Mouse (Mus musculus) intestine, embryonic 15.5 days (tissue): Measurements from ENCODE around the gene Hmgn1. TPM values are rescaled to one million over a fixed set of nuclear protein-coding genes. Genes with fewer than 3 reads are reported as not detected.
"Not testable (repeated sequence)": the region's sequence is repeated elsewhere in the genome, so short reads cannot be mapped to it uniquely, and the experiment has no call there.

Experiments
- ATAC-seq: fragments of 200-750 bp; cut with Nextera tagmentation; 2 replicates; pipeline ENCODE4 v1.8.0; 2017; ENCODE audit warnings: moderate TSS enrichment, moderate library complexity
- H3K27ac ChIP-seq: fragments of 300-500 bp; sonication (generic); 2 replicates; pipeline ENCODE4 v1.5.1; 2015; ENCODE audit warnings: mild to moderate bottlenecking, inconsistent platforms
- H3K27me3 ChIP-seq: fragments of 300-500 bp; sonication (generic); replicated peaks from 2 replicates; pipeline ENCODE4 v1.6.1; 2015; ENCODE audit warnings: inconsistent platforms
- H3K36me3 ChIP-seq: fragments of 300-500 bp; sonication (generic); 2 replicates; pipeline ENCODE4 v1.6.1; 2015; ENCODE audit warnings: inconsistent platforms
- H3K4me1 ChIP-seq: fragments of 300-500 bp; sonication (generic); replicated peaks from 2 replicates; pipeline ENCODE4 v1.6.1; 2015; ENCODE audit warnings: inconsistent platforms
- H3K4me2 ChIP-seq: fragments of 300-500 bp; sonication (generic); replicated peaks from 2 replicates; pipeline ENCODE4 v1.6.1; 2015; ENCODE audit warnings: mild to moderate bottlenecking, inconsistent platforms
- H3K4me3 ChIP-seq: fragments of 300-500 bp; sonication (generic); replicated peaks from 2 replicates; pipeline ENCODE4 v1.5.1; 2015; ENCODE audit warnings: inconsistent platforms
- H3K9ac ChIP-seq: fragments of 300-500 bp; sonication (generic); 2 replicates; pipeline ENCODE4 v1.6.1; 2015; ENCODE audit warnings: inconsistent platforms
- H3K9me3 ChIP-seq: fragments of 300-500 bp; sonication (generic); 2 replicates; pipeline ENCODE4 v1.6.1; 2016; ENCODE audit warnings: inconsistent platforms
- WGBS: fragments of 180-500 bp; shearing (Covaris S2); methylation state at CpG from one replicate; pipeline ENCODE4 v1.1.7; 2015; 5-methylcytosine and 5-hydroxymethylcytosine counted together
- polyA plus RNA-seq: library from polyadenylated mRNA; unstranded; fragments of >200 nt; fragmentation: Nextera tagmentation; extraction: Ambion mirVana; gene quantifications from 2 replicates; pipeline ENCODE4 v1.2.1, GENCODE M21; 2015

The Hmgn1 gene
- polyA plus RNA-seq, 1 experiment from 2014 or later, result 623 TPM

GRCm38 (mm10) chr16:96154476-96154875 lies 26.9 kb upstream of the Hmgn1 start:
- H3K9ac ChIP-seq, result no peak overlapping the region
- H3K27ac ChIP-seq, result no peak overlapping the region
- H3K36me3 ChIP-seq, result no peaks in the 10 kb centered on the region; the same call in 1 of the 2 replicates
- no peaks in the 10 kb centered on the region for H3K9me3 ChIP-seq
- no peak for ATAC-seq
- H3K4me2 ChIP-seq, result no peak overlapping the region
- WGBS, result 95% methylated on average over 2 of the region's 2 CpGs
- no peak overlapping the region for H3K4me3 ChIP-seq
- H3K4me1 ChIP-seq, result peaks cover 17% of the 10 kb centered on the region
- H3K27me3 ChIP-seq, result no peaks in the 10 kb centered on the region

GRCm38 (mm10) chr16:96151551-96151950 lies 24.0 kb upstream of the Hmgn1 start:
- H3K9ac ChIP-seq, result no peak overlapping the region
- no peak overlapping the region for H3K4me3 ChIP-seq
- no peaks in the 10 kb centered on the region; the same call in 1 of the 2 replicates for H3K36me3 ChIP-seq
- peaks cover 21% of the 10 kb centered on the region; the same call in 1 of the 2 replicates for H3K4me1 ChIP-seq
- WGBS, result 18% methylated on average over 9 of the region's 9 CpGs
- no peaks in the 10 kb centered on the region for H3K27me3 ChIP-seq
- peak; percentile 54; the same call in 1 of the 2 replicates for ATAC-seq
- H3K4me2 ChIP-seq, result no peak overlapping the region
- no peak overlapping the region for H3K27ac ChIP-seq
- no peaks in the 10 kb centered on the region for H3K9me3 ChIP-seq

- no peak overlapping the region for H3K9ac ChIP-seq
These were observed 23.5 kb upstream of the Hmgn1 start for GRCm38 (mm10) chr16:96150995-96151394.

GRCm38 (mm10) chr16:96149311-96149710 lies 21.8 kb upstream of the Hmgn1 start:
- Histone ChIP-seq H3K36me3 (no peaks in the 10 kb centered on the region), H3K4me2 (no peak overlapping the region), H3K27me3 (no peaks in the 10 kb centered on the region), H3K9ac (no peak overlapping the region), H3K4me1 (peaks cover 25% of the 10 kb centered on the region; the same call in 1 of the 2 replicates), H3K9me3 (no peaks in the 10 kb centered on the region), H3K27ac (peak overlapping the region; percentile 61), H3K4me3 (no peak overlapping the region)
- ATAC-seq, result no peak
- WGBS, result 43% methylated on average over 9 of the region's 9 CpGs

More at GRCm38 (mm10) chr16:96150995-96151394, 23.5 kb upstream of the Hmgn1 start:
- Histone ChIP-seq H3K4me1 (peaks cover 25% of the 10 kb centered on the region; the same call in 1 of the 2 replicates), H3K4me3 (no peak overlapping the region), H3K27ac (no peak overlapping the region), H3K4me2 (no peak overlapping the region; the same call in 1 of the 2 replicates), H3K9me3 (no peaks in the 10 kb centered on the region), H3K36me3 (no peaks in the 10 kb centered on the region; the same call in 1 of the 2 replicates), H3K27me3 (no peaks in the 10 kb centered on the region)
- peak; percentile 65 for ATAC-seq
- 53% methylated on average over 4 of the region's 4 CpGs for WGBS

- ATAC-seq, result no peak
- Histone ChIP-seq H3K36me3 (no peaks in the 10 kb centered on the region), H3K4me1 (peaks cover 25% of the 10 kb centered on the region; the same call in 1 of the 2 replicates), H3K27ac (peak overlapping the region; percentile 61), H3K9me3 (no peaks in the 10 kb centered on the region), H3K27me3 (no peaks in the 10 kb centered on the region), H3K4me2 (no peak overlapping the region), H3K4me3 (no peak overlapping the region), H3K9ac (peak overlapping the region; percentile 18; the same call in 1 of the 2 replicates)
- 63% methylated on average over 6 of the region's 6 CpGs for WGBS
These were observed 21.3 kb upstream of the Hmgn1 start for GRCm38 (mm10) chr16:96148834-96149233.

GRCm38 (mm10) chr16:96145814-96146213 lies 18.3 kb upstream of the Hmgn1 start:
- Histone ChIP-seq H3K36me3 (no peaks in the 10 kb centered on the region), H3K9ac (peak overlapping the region; percentile 49), H3K27me3 (no peaks in the 10 kb centered on the region), H3K4me1 (peaks cover 18% of the 10 kb centered on the region; the same call in 1 of the 2 replicates), H3K9me3 (no peaks in the 10 kb centered on the region), H3K27ac (peak overlapping the region; percentile 13), H3K4me2 (peak overlapping the region; percentile 62), H3K4me3 (peak overlapping the region; percentile 69)
- 2% methylated on average over 5 of the region's 5 CpGs for WGBS
- no peak for ATAC-seq

- ATAC-seq, result peak; percentile 98
- Histone ChIP-seq H3K9me3 (no peaks in the 10 kb centered on the region), H3K27ac (peak within 1 kb of the TSS; percentile 13), H3K4me3 (peak within 1 kb of the TSS; percentile 69), H3K4me2 (peak within 1 kb of the TSS; percentile 62), H3K4me1 (peaks cover 15% of the 10 kb centered on the region; the same call in 1 of the 2 replicates), H3K27me3 (no peaks in the 10 kb centered on the region), H3K9ac (peak within 1 kb of the TSS; percentile 49), H3K36me3 (no peaks in the 10 kb centered on the region)
- under 1% methylated on average over 68 of the region's 68 CpGs for WGBS
These were observed 17.7 kb upstream of the Hmgn1 start, which contains the start of gene Wrb for GRCm38 (mm10) chr16:96145110-96145800. Gene Wrb, plus strand, starts transcription at chr16:96145407.

- peak; percentile 39 for ATAC-seq
- not testable (repeated sequence) for H3K9me3 ChIP-seq, H3K27ac ChIP-seq, H3K9ac ChIP-seq, H3K4me3 ChIP-seq, H3K27me3 ChIP-seq, H3K36me3 ChIP-seq, H3K4me2 ChIP-seq
- peaks cover 12% of the 10 kb centered on the region; the same call in 1 of the 2 replicates for H3K4me1 ChIP-seq
- WGBS, result 24% methylated on average over 6 of the region's 6 CpGs
These were observed 17.2 kb upstream of the Hmgn1 start for GRCm38 (mm10) chr16:96144748-96145109.

- H3K4me1 ChIP-seq, result peaks cover 16% of the 10 kb centered on the region
- no peak for ATAC-seq
- H3K9ac ChIP-seq, result peak overlapping the region; percentile 93
- no peaks in the 10 kb centered on the region for H3K27me3 ChIP-seq
- peak overlapping the region; percentile 94 for H3K27ac ChIP-seq
- 1% methylated on average over 9 of the region's 9 CpGs for WGBS
- peak overlapping the region; percentile 92 for H3K4me3 ChIP-seq
- H3K9me3 ChIP-seq, result no peaks in the 10 kb centered on the region
- H3K4me2 ChIP-seq, result peak overlapping the region; percentile 71
- peaks cover 11% of the 10 kb centered on the region for H3K36me3 ChIP-seq
These were observed 937 bp upstream of the Hmgn1 start for GRCm38 (mm10) chr16:96128466-96128865.

- H3K27ac ChIP-seq, result peak overlapping the region; percentile 94
- under 1% methylated on average over 47 of the region's 52 CpGs for whole genome bisulfite sequencing
- no peaks in the 10 kb centered on the region for H3K9me3 ChIP-seq
- peak; percentile 71 for ATAC-seq
- peak overlapping the region; percentile 93 for H3K9ac ChIP-seq
- peaks cover 17% of the 10 kb centered on the region for H3K36me3 ChIP-seq
- peaks cover 16% of the 10 kb centered on the region for H3K4me1 ChIP-seq
- peak overlapping the region; percentile 71 for H3K4me2 ChIP-seq
- H3K4me3 ChIP-seq, result peak overlapping the region; percentile 92
- H3K27me3 ChIP-seq, result no peaks in the 10 kb centered on the region
These were observed 257 bp downstream of the Hmgn1 start for GRCm38 (mm10) chr16:96127288-96127656.

GRCm38 (mm10) chr16:96126684-96127171 lies 801 bp downstream of the Hmgn1 start:
- no peaks in the 10 kb centered on the region for H3K9me3 ChIP-seq
- 2% methylated on average over 19 of the region's 19 CpGs for WGBS

GRCm38 (mm10) chr16:96120022-96120623 lies 7.4 kb downstream of the Hmgn1 start:
- ATAC-seq, result peak; percentile 45; the same call in 1 of the 2 replicates

More at GRCm38 (mm10) chr16:96126684-96127171, 801 bp downstream of the Hmgn1 start:
- Histone ChIP-seq H3K36me3 (peaks cover 17% of the 10 kb centered on the region), H3K27ac (peak overlapping the region; percentile 94), H3K27me3 (no peaks in the 10 kb centered on the region), H3K4me1 (peaks cover 16% of the 10 kb centered on the region), H3K9ac (peak overlapping the region; percentile 93), H3K4me2 (peak overlapping the region; percentile 71), H3K4me3 (peak overlapping the region; percentile 92)
- no peak for ATAC-seq

More at GRCm38 (mm10) chr16:96120022-96120623, 7.4 kb downstream of the Hmgn1 start:
- Histone ChIP-seq H3K9ac (no peak overlapping the region), H3K27me3 (no peaks in the 10 kb centered on the region), H3K27ac (no peak overlapping the region), H3K9me3 (no peaks in the 10 kb centered on the region), H3K36me3 (peaks cover 19% of the 10 kb centered on the region), H3K4me1 (no peaks in the 10 kb centered on the region), H3K4me2 (no peak overlapping the region), H3K4me3 (no peak overlapping the region)
- 57% methylated on average over 4 of the region's 4 CpGs for WGBS
